In genomic region chr19:36183127-36183526, GRCm38 (mm10) we compare ENCODE assay signal across 9 mouse cellular contexts.
DNase-seq lines count a peak whose midpoint lies in the region; ATAC-seq lines count a peak whose summit lies in the region.
"Had no signal": no experiment of that assay in that cellular context is flagged by ENCODE, and none has a peak within 500 bp of the region (broad histone marks: within the 10 kb centered on the region; RNA-seq: fewer than 3 reads in every experiment).

No protein-coding gene starts in this region.

- no peaks in the 10 kb centered on the region for H3K27me3 ChIP-seq in embryonic facial prominence, embryonic 14.5 days (replicated peaks; ENCODE audit: control insufficient read depth, insufficient read depth, low read length)
- no peaks in the 10 kb centered on the region for H3K27me3 ChIP-seq in heart, embryonic 12.5 days (replicated peaks)
- H3K27me3 ChIP-seq in kidney, embryonic 15.5 days, result no peaks in the 10 kb centered on the region

- peak; percentile 82 for DNase-seq in CD4-positive helper T cell, adult 2 months (ENCODE audit: low read depth, low spot score)
- peak; percentile 88 for DNase-seq in adipocyte (ENCODE audit: low spot score)
- DNase-seq in embryonic facial prominence, embryonic 14.5 days (ENCODE audit: low spot score), result peak; percentile 75
- DNase-seq in liver, result peak; percentile 57
- peak; percentile 91 for DNase-seq in naive thymus-derived CD4-positive, alpha-beta T cell, adult 2 months (ENCODE audit: low read depth)
- DNase-seq in telencephalon, adult 2 months (ENCODE audit: low read depth, low spot score), result peak; percentile 34

- H3K4me1 ChIP-seq in embryonic facial prominence, embryonic 14.5 days (ENCODE audit: control insufficient read depth, insufficient read depth, low read length), result no peaks in the 10 kb centered on the region
- peaks cover 12% of the 10 kb centered on the region for H3K4me1 ChIP-seq in heart, embryonic 12.5 days (replicated peaks)
- H3K4me1 ChIP-seq in kidney, embryonic 15.5 days, result no peaks in the 10 kb centered on the region

- H3K9ac ChIP-seq in embryonic facial prominence, embryonic 14.5 days (ENCODE audit: low read depth, low read length), result no peak overlapping the region
- no peak overlapping the region for H3K9ac ChIP-seq in heart, embryonic 12.5 days
- no peak overlapping the region for H3K9ac ChIP-seq in kidney, embryonic 15.5 days

- H3K9me3 ChIP-seq in embryonic facial prominence, embryonic 14.5 days (ENCODE audit: control insufficient read depth, low read length), result no peaks in the 10 kb centered on the region
- no peaks in the 10 kb centered on the region for H3K9me3 ChIP-seq in heart, embryonic 12.5 days (replicated peaks)
- H3K9me3 ChIP-seq in kidney, embryonic 15.5 days (replicated peaks), result no peaks in the 10 kb centered on the region

- no peak overlapping the region for H3K4me3 ChIP-seq in embryonic facial prominence, embryonic 14.5 days (ENCODE audit: low read depth, low read length)
- H3K4me3 ChIP-seq in heart, embryonic 12.5 days, result no peak overlapping the region
- H3K4me3 ChIP-seq in kidney, embryonic 15.5 days (replicated peaks), result no peak overlapping the region
- H3K4me3 ChIP-seq: erythroblast, embryonic 14.5 days had no signal

- H3K27ac ChIP-seq in embryonic facial prominence, embryonic 14.5 days (replicated peaks; ENCODE audit: low read depth, low read length), result no peak overlapping the region
- no peak overlapping the region for H3K27ac ChIP-seq in heart, embryonic 12.5 days (ENCODE audit: poor library complexity, severe bottlenecking)
- no peak overlapping the region for H3K27ac ChIP-seq in kidney, embryonic 15.5 days

- no peak overlapping the region for H3K4me2 ChIP-seq in embryonic facial prominence, embryonic 14.5 days (ENCODE audit: low read depth, low read length)
- no peak overlapping the region for H3K4me2 ChIP-seq in heart, embryonic 12.5 days
- no peak overlapping the region for H3K4me2 ChIP-seq in kidney, embryonic 15.5 days

- WGBS in embryonic facial prominence, embryonic 14.5 days, result 29% methylated on average over 2 of the region's 2 CpGs
- WGBS in heart, embryonic 12.5 days, result 13% methylated on average over 2 of the region's 2 CpGs
- WGBS in kidney, embryonic 15.5 days, result 22% methylated on average over 2 of the region's 2 CpGs

- peak; percentile 75 for ATAC-seq in embryonic facial prominence, embryonic 14.5 days (ENCODE audit: low read depth)
- ATAC-seq in heart, embryonic 12.5 days (ENCODE audit: insufficient number of reproducible peaks, low FRiP score), result peak; percentile 68
- ATAC-seq in kidney, embryonic 15.5 days (replicated peaks; ENCODE audit: low FRiP score), result peak; percentile 78

- H3K36me3 ChIP-seq in embryonic facial prominence, embryonic 14.5 days (ENCODE audit: control insufficient read depth, insufficient read depth, low read length), result no peaks in the 10 kb centered on the region
- no peaks in the 10 kb centered on the region for H3K36me3 ChIP-seq in heart, embryonic 12.5 days
- H3K36me3 ChIP-seq in kidney, embryonic 15.5 days, result no peaks in the 10 kb centered on the region

Comparison
In these comparisons a context has a peak if more than half of its experiments do, and no peak if none do; other contexts are left out.
1. DNase-seq: peak in every context shown above with its lines; median percentile 91 in naive thymus-derived CD4-positive, alpha-beta T cell, adult 2 months; 88 in adipocyte; 82 in CD4-positive helper T cell, adult 2 months; 75 in embryonic facial prominence, embryonic 14.5 days; 57 in liver; 34 in telencephalon, adult 2 months.